Mouse (Mus musculus): ENCODE results near the gene Fxyd6.

Fxyd6 gene

GRCm38 (mm10) chr9:45376883-45377282, 6.9 kb downstream of the Fxyd6 start:
- no peak for DNase-seq

GRCm38 (mm10) chr9:45380411-45381251, 10.6 kb downstream of the Fxyd6 start:
- DNase-seq = no peak

GRCm38 (mm10) chr9:45382336-45382735, 12.4 kb downstream of the Fxyd6 start:
- no peak for DNase-seq

GRCm38 (mm10) chr9:45382834-45383233, 12.8 kb downstream of the Fxyd6 start:
- DNase-seq = no peak

- DNase-seq = no peak
Measured at GRCm38 (mm10) chr9:45383883-45384282, 13.9 kb downstream of the Fxyd6 start.

- DNase-seq = no peak
Measured at GRCm38 (mm10) chr9:45386698-45387097, 16.7 kb downstream of the Fxyd6 start.

GRCm38 (mm10) chr9:45388385-45388994, 18.5 kb downstream of the Fxyd6 start:
- peak; percentile 76 for DNase-seq

GRCm38 (mm10) chr9:45389596-45389995, 19.6 kb downstream of the Fxyd6 start:
- DNase-seq = no peak

GRCm38 (mm10) chr9:45391299-45391698, 21.3 kb downstream of the Fxyd6 start:
- DNase-seq = no peak

- no peak for DNase-seq
Measured at GRCm38 (mm10) chr9:45395218-45395617, 25.2 kb downstream of the Fxyd6 start.

- DNase-seq = no peak
Measured at GRCm38 (mm10) chr9:45395796-45396195, 25.8 kb downstream of the Fxyd6 start.

- DNase-seq = no peak
Measured at GRCm38 (mm10) chr9:45398336-45398735, 28.4 kb downstream of the Fxyd6 start.

GRCm38 (mm10) chr9:45399434-45399833, 29.4 kb downstream of the Fxyd6 start, which contains the start of gene Fxyd2:
Gene Fxyd2 (plus strand): TSS chr9:45399669.
- no peak for DNase-seq

GRCm38 (mm10) chr9:45401851-45402250, 31.9 kb downstream of the Fxyd6 start:
- DNase-seq = no peak

- no peak for DNase-seq
Measured at GRCm38 (mm10) chr9:45402957-45403356, 33.0 kb downstream of the Fxyd6 start.

GRCm38 (mm10) chr9:45405694-45406093, 35.7 kb downstream of the Fxyd6 start:
- DNase-seq = no peak

- no peak for DNase-seq
Measured at GRCm38 (mm10) chr9:45406808-45407207, 36.8 kb downstream of the Fxyd6 start.

- peak; percentile 58 for DNase-seq
Measured at GRCm38 (mm10) chr9:45407706-45408675, 38.0 kb downstream of the Fxyd6 start.

GRCm38 (mm10) chr9:45410193-45410592, 40.2 kb downstream of the Fxyd6 start:
- DNase-seq = no peak

- no peak for DNase-seq
Measured at GRCm38 (mm10) chr9:45410614-45411013, 40.6 kb downstream of the Fxyd6 start.

- no peak for DNase-seq
Measured at GRCm38 (mm10) chr9:45411111-45411510, 41.1 kb downstream of the Fxyd6 start.

GRCm38 (mm10) chr9:45411803-45412202, 41.8 kb downstream of the Fxyd6 start:
- no peak for DNase-seq

GRCm38 (mm10) chr9:45412287-45412686, 42.3 kb downstream of the Fxyd6 start:
- DNase-seq = peak; percentile 84
